23 mouse cellular contexts compared by ENCODE assay signal in genomic region chr12:86196944-86197343, GRCm38 (mm10).
"Had no signal": no experiment of that assay in that cellular context is flagged by ENCODE, and none has a peak within 500 bp of the region (broad histone marks: within the 10 kb centered on the region; RNA-seq: fewer than 3 reads in every experiment).

No protein-coding gene starts in this region.

- ATAC-seq: hindbrain, embryonic 16.5 days; inflammation-experienced regulatory T-cells, adult 6 months; intestine, embryonic 15.5 days; intestine, postnatal 0 days had no signal

- H3K9me3 ChIP-seq: heart, embryonic 13.5 days; heart, embryonic 15.5 days; hindbrain, embryonic 13.5 days; intestine, embryonic 15.5 days; limb, embryonic 10.5 days; limb, embryonic 12.5 days had no signal

- H3K4me3 ChIP-seq: heart, adult 2 months; heart, embryonic 13.5 days; heart, embryonic 15.5 days; hindbrain, embryonic 13.5 days; intestine, embryonic 15.5 days; layer of hippocampus, adult 2 months; left cerebral cortex, adult 2 months; limb, embryonic 10.5 days; limb, embryonic 12.5 days had no signal

- H3K4me2 ChIP-seq: heart, embryonic 11.5 days; heart, embryonic 13.5 days; heart, embryonic 15.5 days; hindbrain, embryonic 13.5 days; intestine, embryonic 15.5 days; limb, embryonic 12.5 days had no signal

- H3K27ac ChIP-seq: heart, adult 2 months; heart, embryonic 13.5 days; heart, embryonic 15.5 days; hindbrain, embryonic 13.5 days; intestine, embryonic 15.5 days; layer of hippocampus, adult 2 months; left cerebral cortex, adult 2 months; limb, embryonic 10.5 days; limb, embryonic 12.5 days had no signal

- DNase-seq: gastrocnemius, postnatal 14 days; gastrocnemius, postnatal 36 days; heart, adult 11 months; heart, adult 2 months; heart, postnatal 14 days; heart, postnatal 36 days; kidney, adult 18-20 months; kidney, adult 8-10 months; kidney, postnatal 10 days; kidney, postnatal 25 days; kidney, postnatal 4 days had no signal

- H3K27me3 ChIP-seq: heart, embryonic 13.5 days; heart, embryonic 15.5 days; intestine, embryonic 15.5 days; limb, embryonic 12.5 days had no signal

- H3K36me3 ChIP-seq: heart, embryonic 13.5 days; heart, embryonic 15.5 days; hindbrain, embryonic 13.5 days; intestine, embryonic 15.5 days; limb, embryonic 10.5 days; limb, embryonic 12.5 days had no signal

- H3K9ac ChIP-seq: heart, embryonic 13.5 days; heart, embryonic 15.5 days; hindbrain, embryonic 13.5 days; intestine, embryonic 15.5 days; limb, embryonic 12.5 days had no signal
